Mouse (Mus musculus) adrenal gland, adult 18-20 months (tissue): ENCODE measurements around the gene Tmem9. TPM values are rescaled to one million over a fixed set of nuclear protein-coding genes. Genes with fewer than 3 reads are reported as not detected.
A peak's percentile ranks its signal among the peaks of the same experiment; 100 is the strongest.

Source experiments
- DNase-seq, 2 experiments: peaks; one replicate each; pipeline ENCODE4 v3.0.0; 2021 to 2022; ENCODE audit warnings: low spot score in 2 of 2
- total RNA-seq, 2 experiments: library from RNA; stranded (reverse); gene quantifications; 1 replicate in 1 of 2; 2 replicates in 1 of 2; pipeline ENCODE4 v1.2.3; 2021

Tmem9 gene
- total RNA-seq, 2 experiments from 2014 or later = 29.8 to 32.0 TPM

DNA sequence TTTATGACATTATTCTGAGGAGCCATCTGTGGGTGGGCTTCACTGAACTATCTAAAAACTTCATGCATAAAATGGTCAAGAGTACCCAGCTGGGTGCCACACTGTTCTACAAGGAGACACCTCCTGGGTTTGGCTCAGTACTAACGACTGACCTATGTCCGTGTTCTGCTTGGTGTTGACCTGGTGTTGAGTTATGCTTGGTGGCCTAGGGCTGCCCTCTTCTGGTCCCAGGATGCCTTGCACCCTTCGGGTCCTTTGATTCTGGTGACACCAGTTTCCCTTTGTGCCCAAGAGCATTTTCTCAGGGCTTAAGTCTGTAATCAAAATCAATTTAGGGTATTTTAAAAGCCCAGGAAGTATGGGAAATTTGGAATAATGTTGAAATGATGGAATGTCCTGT, 68.1 kb downstream of the Tmem9 start:
- peak in 1 of 2 experiments; percentile 15 for DNase-seq

DNA sequence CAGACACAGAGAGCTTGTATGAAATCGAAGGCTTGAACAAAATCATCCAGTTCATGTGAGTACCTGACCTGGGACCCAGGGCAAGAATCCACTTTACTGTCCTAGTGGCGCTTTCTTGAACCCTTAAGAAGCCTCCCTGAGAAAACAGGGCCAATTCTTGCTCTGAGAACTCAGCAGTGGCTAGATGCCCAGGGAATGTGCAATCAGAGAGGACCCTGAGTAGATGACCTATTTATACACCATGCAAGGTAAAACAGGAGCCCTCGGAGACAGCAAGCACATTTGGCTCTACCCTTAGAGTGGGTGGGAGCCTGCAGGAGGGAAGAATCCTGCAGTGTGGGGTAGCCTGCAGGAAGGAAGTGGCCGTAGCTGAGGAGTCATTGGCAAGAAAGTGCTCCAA, 69.7 kb downstream of the Tmem9 start:
- no peak for DNase-seq

- DNase-seq = no peak
These were observed 73.2 kb downstream of the Tmem9 start for GRCm38 (mm10) chr1:136081161-136081560.

Other genes with a start within 250 kb of the Tmem9 start
- 100 to 1,000 TPM in 1 of 2 experiments, 10 to 100 TPM in 1; 35.0 to 166 TPM for gene Phlda3, start 242.0 kb upstream of the Tmem9 start, total RNA-seq
- under 1 TPM in 1 of 2 experiments, not detected in 1; 0.26 TPM for gene Tnni1, start 228.7 kb upstream of the Tmem9 start, total RNA-seq
- gene Lad1, start 189.6 kb upstream of the Tmem9 start, total RNA-seq = under 1 TPM in 1 of 2 experiments, not detected in 1; 0.33 TPM
- gene Tnnt2, start 171.8 kb upstream of the Tmem9 start, total RNA-seq = 1 to 10 TPM; 1.3 to 2.2 TPM
- gene Pkp1, start 88.9 kb upstream of the Tmem9 start, total RNA-seq = not detected
- gene Igfn1, start 1.8 kb upstream of the Tmem9 start, total RNA-seq = under 1 TPM in 1 of 2 experiments, not detected in 1; 0.10 TPM
- gene Ascl5, start 42.7 kb downstream of the Tmem9 start, total RNA-seq = not detected
- gene Cacna1s, start 44.6 kb downstream of the Tmem9 start, total RNA-seq = under 1 TPM; 0.42 to 0.56 TPM
- 1 to 10 TPM; 2.0 TPM for gene Kif21b, start 123.2 kb downstream of the Tmem9 start, total RNA-seq
- not detected for gene Mroh3, start 204.7 kb downstream of the Tmem9 start, total RNA-seq
- gene Inava, start 226.1 kb downstream of the Tmem9 start, total RNA-seq = under 1 TPM in 1 of 2 experiments, not detected in 1; 0.29 TPM